Mouse (Mus musculus) thymus, postnatal 10 days (tissue): Measurements from ENCODE around the gene Wdr53.
"Not testable (repeated sequence)": the region's sequence is repeated elsewhere in the genome, so short reads cannot be mapped to it uniquely, and the experiment has no call there.

Experiments used
- DNase-seq, 2 experiments: peaks; one replicate each; pipeline ENCODE4 v3.0.0; 2021; ENCODE audit warnings: low spot score in 2 of 2

The Wdr53 gene

DNA sequence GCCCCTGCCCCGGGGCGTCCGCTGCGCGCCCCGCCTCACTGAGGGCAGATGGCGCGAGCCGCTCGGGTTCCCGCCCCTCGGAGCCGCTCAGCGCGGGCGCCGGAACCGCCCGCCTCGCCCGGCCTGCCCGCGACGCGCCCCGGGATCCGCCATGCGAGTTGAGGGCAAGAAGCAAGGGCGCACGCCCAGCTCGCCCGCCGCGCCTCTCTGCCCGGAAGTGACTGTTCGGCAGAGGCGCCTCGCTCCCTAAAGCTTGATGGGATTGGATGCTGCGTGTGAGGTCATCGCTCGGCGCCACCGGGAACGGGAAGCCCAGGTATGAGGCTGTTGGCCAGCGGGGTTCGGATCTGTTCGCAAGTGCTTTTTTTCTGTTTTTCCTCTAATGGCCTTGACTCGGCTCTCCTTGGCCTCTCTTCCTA is at the start of gene Wdr53, which contains the start of gene Fbxo45:
Wdr53 (plus strand) TSS at position 276 of the 419 bp plus-strand sequence.
Fbxo45 (minus strand) TSS at position 207 of the 419 bp plus-strand sequence.
- peak; percentile 94 to 96 for DNase-seq

DNA sequence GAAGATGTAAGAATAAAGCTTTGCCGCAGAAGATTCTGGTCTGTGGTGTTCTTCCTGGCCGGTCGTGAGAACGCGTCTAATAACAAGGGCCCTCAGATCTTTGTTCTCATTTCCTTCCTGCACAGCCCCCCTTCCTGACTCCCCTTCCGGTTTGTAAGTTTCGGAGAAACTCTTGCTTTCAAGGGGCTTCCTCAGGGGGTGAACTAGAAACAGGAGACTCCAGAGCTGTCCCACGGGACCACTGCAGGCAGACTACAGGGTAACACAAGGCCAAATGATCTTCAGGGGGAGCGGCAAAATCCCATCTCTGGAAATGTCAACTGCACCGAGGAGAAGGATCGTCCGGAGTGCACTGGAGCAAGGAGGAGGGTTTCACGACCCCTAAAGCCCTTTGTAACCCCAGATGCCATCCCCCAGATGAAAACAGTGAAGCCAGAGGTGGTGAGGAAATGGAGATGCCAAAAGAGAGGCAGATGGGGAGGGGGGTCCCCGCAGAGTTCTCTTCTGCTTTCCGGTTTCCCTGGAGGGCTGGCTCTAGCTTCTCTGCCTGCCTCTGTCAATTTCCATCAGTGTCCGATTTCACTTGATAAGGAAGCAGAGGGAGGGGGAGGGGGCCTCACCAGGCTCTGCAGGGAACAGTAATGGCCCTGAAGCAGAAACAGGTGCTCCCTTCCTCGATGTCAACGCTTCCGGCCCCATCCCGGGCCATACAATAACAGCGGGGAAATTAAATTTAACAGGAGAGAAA is 46.6 kb upstream of the Wdr53 start:
- peak; percentile 32 to 43 for DNase-seq

DNA sequence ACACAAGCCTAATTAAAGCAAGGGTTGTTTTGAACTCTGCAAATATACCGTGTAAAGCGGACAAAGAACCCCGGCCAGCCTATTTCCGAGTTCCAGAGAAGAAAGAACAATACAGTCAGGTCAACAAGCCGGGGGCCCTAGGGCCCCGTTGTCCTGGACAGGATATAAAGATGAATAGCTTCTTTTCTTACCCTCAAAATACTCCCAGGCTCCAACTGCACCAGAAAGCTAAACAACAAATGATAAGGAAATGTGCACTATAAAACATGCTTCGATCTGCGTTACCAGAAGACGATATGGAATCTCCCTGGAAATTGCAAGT is 46.1 kb upstream of the Wdr53 start:
- no peak for DNase-seq

DNA sequence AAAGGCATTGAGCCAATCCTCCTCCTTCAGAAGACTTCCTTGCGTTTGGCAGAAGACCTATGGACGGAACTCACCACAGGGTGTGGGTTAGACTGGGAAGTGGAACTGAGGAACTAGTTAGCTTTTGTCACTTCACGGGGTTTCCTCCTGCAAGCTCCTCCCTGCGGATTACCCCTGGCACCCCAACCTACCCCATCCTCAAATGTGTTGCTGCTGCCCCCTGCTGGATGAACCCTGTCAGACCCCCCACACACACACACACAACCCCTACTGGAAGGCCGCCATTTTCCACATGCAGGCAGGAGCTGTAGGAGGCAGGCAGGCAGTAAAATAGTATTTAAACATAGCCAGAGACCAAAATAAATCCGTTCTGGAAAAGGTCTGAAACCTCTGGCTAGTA is 44.3 kb upstream of the Wdr53 start:
- peak; percentile 90 to 98 for DNase-seq

DNA sequence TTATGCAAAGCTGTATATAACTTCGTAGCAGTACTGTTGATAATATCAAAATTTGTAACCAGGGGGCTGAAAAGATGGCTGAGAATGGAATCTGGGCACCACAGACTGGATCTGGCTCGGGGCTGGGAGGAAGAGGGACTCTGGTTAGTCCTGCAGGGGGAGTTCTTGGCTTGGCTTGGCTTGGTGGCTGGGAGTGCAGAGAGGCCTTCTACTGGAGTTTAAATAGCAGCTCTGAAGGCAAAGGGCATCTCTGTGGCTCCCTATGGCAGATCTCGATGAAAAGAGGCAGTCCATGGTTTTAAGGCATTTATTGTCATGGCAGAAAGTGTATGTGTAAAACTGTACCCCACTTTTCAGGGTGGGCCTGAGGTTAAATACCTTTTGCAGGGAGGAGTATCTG is 42.1 kb upstream of the Wdr53 start:
- DNase-seq, result no peak

DNA sequence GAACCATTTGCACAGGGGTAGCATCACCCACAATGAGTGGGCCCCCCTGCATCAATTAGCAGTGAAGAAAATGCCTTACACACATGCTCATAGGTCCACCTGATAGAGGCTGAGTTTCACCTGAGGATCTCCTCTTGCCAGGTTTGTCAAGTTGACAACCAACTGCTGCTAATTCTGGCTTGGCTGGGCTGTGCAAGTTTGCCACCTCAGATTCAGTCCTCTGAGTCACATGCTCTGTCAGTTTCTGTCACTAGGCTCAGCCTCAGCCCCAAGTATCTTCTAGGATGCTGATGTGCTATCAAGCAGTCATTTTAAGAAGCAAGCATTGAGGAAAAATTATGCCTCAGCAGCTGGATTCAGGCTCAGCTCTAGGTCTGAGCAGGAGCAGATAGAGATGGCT is 32.9 kb upstream of the Wdr53 start:
- DNase-seq, result no peak

DNA sequence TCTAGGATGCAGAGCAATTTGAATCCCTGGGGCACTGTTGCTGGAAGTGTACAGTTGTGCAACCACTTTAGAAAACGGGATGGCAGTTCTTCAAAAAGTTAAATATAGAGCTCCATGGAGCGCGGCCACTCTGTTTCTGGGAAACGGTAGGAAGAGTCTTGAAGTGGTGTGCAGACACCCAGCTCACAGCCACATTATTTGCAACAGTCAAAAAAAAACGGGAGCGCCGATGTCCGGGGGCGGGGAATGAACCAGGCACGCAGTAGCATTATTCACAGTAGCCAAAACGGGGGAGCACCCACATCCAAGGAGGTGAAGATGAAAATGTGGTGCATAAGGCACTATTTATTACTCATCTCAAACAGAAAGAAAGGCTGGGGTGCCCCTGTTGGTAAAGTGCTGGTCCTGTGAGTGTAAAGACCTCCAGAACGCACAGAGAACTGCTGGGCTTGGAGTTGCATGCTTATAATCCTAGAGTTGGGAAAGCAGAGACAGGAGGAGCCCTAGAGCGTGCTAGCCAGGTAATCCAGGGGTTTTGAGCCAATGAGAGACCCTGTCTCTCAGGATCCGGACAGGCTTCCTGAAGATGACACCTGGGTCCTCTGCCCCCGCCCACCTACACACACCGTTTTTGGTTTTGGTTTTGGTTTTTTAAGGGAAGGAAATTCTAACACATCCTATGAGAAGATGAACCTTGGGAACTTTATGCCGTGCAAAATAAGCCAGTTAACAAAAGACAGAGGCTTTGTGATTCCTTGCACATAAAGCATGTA is 32.0 kb upstream of the Wdr53 start:
- DNase-seq, result no peak

DNA sequence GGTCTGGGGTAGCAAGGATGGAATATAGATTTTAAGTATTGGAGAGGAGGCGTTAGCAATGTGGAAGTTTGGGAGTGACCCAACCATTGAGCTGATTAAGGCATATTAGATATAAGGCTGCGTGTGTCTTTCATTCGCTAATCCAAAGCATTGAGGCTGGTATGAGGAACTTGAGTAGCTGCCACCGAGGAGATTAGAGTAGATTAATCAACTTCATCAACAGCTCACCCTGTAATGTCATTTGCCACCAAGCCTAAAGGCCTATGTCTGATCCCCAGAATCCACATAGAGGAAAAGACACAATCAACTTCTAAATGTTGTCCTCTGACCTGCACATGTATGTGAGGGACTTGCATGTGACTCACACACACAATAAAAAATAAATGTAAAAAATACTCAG is 25.2 kb upstream of the Wdr53 start:
- DNase-seq, result no peak

DNA sequence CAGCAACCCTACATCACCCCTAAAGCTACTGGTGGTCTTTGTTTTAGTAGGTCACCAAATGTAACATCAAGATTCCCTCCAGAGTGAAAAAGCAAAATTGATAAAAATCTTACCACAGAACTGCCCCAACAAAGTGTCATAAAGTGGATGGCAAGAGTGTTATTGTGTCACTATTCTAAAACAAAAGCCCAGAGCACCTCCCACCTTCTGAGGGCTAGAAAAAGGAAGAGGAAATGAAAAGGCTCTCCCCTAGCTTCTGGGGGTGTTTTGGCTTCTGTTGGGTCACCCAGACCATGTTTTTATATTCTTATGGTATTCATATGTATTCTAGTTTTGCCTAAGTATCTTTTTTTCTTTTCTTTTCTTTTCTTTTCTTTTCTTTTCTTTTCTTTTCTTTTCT is 24.6 kb upstream of the Wdr53 start:
- no peak for DNase-seq

DNA sequence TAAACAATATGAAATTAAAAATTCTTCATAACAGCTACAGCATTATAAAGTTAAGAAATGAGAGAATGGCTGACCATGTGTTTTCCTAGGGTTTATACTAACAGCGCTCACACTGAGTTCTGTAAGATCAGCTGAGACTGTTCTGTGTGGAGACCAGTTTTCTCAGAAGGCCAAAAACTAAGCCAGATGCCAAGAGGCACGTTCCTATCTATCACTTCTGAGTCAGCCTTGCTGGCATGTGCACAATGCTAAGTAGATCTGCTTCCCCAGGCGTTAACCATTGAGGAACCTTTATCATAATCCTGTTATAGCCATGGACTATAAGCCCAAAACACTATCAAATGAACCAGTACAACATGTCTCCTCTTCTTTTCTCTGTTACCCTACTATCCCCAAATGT is 15.0 kb upstream of the Wdr53 start:
- not testable (repeated sequence) for DNase-seq

DNA sequence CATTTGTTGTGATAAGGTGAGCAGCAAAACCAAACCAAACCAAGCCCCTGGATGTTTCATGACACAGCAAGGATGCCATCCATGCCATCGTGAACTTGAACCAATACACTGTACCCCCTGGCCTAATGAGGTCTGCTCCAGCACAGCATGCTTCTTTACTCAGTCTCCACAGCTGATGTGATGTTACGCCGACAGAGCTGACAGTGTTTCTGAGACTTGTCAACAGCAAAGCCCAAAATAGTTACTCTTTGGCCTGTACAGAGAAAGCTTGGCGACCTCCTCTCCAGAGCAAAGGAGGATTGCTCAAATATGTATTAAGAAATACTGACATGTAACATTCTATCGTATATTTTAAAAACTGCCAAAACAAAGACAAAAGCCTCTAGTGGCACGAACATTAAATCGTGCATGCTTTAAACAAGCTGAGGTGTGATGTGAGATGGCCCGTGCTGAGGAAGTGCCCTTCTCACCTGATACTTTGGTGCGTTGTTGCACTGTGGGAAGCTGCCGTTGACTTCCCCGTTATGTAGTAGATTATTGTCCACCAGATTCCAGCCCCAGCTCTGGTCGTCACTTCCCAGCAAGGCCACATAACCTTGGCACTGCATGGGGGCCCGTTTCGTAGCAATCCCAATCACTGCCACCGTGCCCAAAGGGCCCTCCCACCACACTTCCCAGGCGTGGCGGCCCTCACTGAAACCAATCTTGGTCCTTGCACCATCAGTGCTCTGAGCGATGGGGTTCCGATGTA is 8.9 kb upstream of the Wdr53 start:
- DNase-seq, result no peak

DNA sequence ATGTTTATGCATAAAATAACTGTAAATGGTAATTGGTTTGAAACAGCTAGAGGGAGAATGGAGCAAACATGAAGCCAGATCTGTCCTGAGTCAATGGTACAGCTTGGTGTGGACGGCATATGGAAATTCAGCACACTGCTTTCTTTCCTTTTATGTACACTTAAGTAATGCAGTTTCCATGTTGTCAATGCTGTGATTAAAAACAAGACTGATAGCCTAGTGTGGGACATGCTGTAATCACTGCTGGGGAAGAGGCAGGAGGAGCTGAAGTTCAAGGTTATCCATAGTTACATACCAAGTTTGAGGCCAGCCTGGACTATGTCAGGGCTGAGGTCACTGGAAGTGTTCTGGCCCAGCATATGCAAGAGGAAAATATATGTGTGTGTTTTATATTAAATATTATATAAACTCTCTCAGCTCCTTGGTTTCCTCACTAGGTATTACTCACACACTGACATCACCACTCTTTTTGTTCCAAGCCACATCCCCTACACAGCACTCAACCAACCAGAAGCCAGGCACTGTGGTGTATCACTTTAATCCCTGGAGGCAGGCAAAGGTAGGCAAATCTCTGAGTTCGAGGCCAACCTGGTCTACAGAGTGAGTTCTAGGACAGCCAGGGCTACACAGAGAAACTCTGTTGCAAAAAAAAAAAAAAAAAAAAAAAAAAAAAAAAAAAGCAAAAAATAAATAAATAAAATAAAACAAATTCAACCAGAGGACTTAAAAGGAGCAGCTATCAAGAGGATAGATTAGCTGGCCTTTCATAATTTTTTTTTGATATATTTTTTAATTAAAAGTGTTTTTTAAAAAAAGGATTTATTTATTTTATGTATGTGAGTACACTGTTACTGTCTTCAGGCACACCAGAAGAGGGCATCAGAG is 7.4 kb upstream of the Wdr53 start:
- no peak for DNase-seq

DNA sequence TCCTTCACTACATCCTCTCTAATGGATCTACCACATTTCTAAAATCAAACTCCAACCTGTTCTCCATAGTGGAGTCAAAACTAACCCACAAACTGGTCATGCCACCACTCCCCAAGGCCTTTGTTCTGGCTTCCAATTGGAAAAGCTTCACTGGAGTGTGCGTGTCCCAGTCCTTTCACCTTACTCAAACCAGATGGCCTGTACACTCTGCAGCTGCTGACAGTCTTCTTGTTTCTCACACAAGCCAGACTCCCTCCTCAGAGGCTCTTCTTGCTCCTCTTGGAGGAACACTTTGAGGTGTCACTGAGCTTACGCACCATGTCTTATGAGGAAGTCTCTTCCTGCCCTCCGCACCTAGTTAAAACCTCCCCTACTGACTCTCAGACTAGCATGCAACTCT is 3.1 kb upstream of the Wdr53 start:
- DNase-seq, result no peak

DNA sequence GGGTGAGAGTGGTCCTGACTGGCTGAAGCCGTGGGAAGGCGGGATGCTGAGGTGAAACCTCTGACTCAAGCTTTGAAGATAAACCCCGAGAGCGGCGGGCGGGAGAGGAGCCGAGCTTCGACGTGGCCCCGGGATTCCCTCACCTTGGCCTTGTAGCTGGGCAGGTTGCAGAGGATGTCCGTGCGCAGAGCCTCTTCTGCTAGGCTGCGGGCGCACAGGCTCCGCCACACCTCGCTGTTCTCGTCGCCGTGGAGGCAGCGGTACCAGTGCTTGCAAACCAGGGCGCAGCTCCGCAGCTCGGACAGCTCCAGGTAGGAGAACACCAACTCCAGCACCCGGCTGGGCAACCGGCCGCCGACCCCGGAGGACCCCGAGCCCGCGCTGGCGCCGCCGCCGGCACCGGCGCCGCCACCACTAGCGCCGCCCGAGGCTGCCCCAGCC is 656 bp upstream of the Wdr53 start:
- DNase-seq, result peak; percentile 38 to 42

DNA sequence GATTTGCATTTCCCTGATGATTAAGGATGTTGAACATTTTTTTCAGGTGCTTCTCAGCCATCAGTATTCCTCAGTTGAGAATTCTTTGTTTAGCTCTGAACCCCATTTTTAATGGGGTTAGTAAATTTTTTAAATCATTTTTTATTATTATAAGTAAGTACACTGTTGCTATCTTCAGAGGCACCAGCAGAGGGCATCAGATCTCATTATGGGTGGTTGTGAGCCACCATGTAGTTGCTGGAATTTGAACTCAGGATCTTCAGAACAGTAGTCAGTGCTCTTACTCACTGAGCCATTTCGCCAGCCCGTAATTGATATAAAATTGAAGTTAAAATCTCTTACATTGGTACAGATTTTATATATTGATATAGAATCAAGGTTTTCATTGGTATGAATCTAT is 17.2 kb downstream of the Wdr53 start:
- DNase-seq, result peak in 1 of 2 experiments; percentile 35

DNA sequence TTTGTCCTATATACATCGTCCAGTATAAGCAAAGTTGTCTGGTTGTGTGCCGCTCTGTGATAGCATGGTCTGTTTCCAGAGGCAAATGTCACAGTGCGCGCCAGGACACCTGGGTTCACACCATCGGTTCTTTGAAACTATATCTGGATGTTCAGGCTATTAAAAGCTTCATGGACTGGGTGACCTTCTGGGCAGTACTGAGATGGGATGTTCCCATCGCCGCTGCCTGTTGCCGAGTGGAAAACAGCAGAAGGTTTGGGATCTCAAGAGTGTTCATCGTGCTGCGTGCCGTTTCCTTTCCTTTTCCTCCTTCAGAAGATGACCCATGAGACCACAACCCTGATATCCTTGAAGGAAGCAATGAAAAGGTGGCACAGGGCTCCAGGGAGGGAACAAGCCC is 24.3 kb downstream of the Wdr53 start, which contains the start of gene Smco1:
Smco1 (plus strand) TSS at position 178 of the 400 bp plus-strand sequence.
- DNase-seq, result no peak

DNA sequence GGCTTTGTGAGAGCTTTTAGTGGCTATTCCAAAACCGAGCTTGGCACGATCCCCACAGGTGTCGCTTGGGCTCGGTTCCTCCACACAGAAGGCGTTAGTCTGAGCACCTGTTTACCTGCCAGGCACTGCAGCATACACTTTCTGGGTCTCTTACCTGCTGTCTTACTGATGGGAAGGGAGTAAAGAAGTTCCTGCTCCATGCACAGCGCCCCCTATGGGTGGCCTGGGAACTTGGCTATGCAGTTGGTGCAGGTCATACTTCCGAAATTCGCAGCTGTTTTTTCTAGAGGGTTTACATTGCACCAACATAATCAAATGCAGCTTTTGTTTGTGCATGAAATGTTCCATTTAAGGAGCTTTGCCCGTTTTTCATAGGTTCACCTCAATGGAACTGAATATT is 26.3 kb downstream of the Wdr53 start:
- peak in 1 of 2 experiments; percentile 41 for DNase-seq

DNA sequence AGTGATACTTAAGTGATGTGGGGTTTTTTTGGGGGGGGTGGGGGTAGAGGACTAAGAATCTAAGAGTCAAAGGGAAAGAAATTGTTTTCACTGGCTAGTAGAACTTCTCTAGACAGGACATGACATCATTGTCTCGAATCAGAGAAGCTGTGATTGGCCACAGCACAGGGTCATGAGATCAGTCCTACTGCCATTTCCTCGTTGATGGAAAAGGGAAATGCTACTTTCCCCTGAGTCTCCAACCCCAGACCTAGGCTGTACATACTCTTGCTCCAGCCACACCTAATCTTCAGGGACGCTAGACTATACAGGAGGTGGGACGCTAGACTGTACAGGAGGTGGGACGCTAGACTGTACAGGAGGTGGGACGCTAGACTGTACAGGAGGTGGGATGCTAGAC is 28.0 kb downstream of the Wdr53 start:
- no peak for DNase-seq

DNA sequence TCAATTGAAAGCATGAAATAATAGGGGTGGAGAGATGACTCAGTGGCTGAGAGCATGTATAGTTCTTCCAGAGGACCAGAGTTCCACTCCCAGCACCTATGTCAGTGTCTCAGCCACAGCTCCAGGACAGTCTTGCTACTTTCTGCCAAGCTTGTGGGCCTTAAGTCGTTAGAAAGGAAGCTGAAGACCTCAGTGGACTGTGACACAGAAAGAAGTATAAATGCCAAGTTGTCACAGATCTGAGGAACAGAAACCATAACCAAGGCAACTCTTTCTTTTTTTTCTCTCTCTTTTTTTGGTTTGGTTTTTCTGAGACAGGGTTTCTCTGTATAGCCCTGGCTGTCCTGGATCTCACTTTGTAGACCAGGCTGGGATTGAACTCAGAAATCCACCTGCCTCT is 28.8 kb downstream of the Wdr53 start:
- DNase-seq, result no peak

DNA sequence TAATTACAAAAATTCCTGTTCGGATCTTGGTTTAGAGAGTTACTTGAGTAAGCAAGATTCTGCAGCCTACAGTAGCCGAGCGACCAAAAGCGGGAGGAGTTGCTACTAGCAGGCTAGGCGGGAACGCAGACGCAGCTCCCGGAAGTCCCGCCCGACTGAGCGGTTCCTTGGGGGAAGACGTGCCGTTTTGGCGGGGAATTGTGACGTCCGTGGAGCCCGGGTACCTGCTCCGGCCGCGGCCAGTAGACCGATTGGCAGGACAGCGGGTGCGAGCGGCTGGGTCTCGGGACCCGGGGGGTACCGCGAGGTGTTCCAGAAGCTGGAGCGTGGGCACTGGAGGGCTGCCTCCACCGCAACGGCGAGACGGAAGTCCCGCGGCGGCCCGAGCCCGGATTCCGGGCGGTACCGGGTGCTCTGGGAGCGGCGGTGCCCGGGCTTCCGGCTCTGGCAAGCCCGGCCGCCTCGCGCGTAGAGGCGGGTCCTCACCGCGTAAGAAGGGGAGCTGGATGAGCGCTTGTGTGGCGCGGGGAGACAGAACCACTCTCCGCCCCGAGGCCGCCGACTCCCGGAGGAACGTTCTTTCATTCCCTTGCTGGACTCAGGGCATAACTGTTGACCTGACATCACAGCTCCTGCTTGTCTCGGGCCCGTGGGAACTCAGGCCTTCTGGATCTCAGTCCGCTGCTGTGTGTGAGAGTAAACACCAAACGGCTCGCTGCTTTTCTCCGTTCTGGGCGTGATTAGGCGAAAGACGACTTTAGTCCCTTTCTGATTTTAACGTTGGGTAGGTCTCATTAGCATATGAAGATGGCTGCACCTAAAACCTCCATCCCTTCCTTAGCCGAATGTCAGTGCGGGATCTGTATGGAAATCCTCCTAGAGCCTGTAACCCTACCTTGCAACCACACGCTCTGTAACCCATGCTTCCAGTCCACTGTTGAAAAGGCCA is 30.6 kb downstream of the Wdr53 start, which contains the start of gene Rnf168:
Rnf168 (plus strand) TSS at position 152 of the 949 bp plus-strand sequence.
- peak; percentile 81 for DNase-seq
